Mouse (Mus musculus) small intestine, adult 2 months (tissue): ENCODE measurements at regions not wholly inside any gene's neighbourhood (a gene's known extent, or its start where the extent isn't known, plus 50 kb on each side); places are given as distances from the start of the nearest gene placed in this dataset.

Experiments
- H3K27ac ChIP-seq: fragments of 200-500 bp; 2 replicates; pipeline ENCODE4 v1.5.1; 2012; ENCODE audit warnings: low read depth, low read length, control low read depth, inconsistent platforms; ENCODE audit not compliant: insufficient read depth
- H3K27me3 ChIP-seq: fragments of 200-500 bp; 2 replicates; pipeline ENCODE4 v1.6.1; 2012; ENCODE audit warnings: mild to moderate bottlenecking, moderate library complexity, low read length, inconsistent platforms; ENCODE audit not compliant: control insufficient read depth, insufficient read depth
- H3K36me3 ChIP-seq: fragments of 200-500 bp; 2 replicates; pipeline ENCODE4 v1.6.1; 2012; ENCODE audit warnings: mild to moderate bottlenecking, low read length, control low read depth, inconsistent platforms; ENCODE audit not compliant: control insufficient read depth, insufficient read depth
- H3K4me1 ChIP-seq: fragments of 200-500 bp; 2 replicates; pipeline ENCODE4 v1.6.1; 2012; ENCODE audit warnings: low read length, inconsistent platforms, mixed read lengths; ENCODE audit not compliant: control insufficient read depth, insufficient read depth, insufficient read length
- H3K4me3 ChIP-seq: fragments of 200-500 bp; 2 replicates; pipeline ENCODE4 v1.5.1; 2012; ENCODE audit warnings: low read depth, mild to moderate bottlenecking, control low read depth, inconsistent platforms, low read length, moderate library complexity
- CTCF ChIP-seq: fragments of 200-500 bp; IDR thresholded peaks from 2 replicates; pipeline ENCODE4 v1.5.1; 2012; ENCODE audit warnings: low read depth, mild to moderate bottlenecking, control low read depth, inconsistent platforms, low read length, moderate library complexity, mixed read lengths; ENCODE audit not compliant: insufficient replicate concordance, insufficient read length; ENCODE audit errors: extremely low read depth
- POLR2A ChIP-seq: fragments of 200-500 bp; IDR thresholded peaks from 2 replicates; pipeline ENCODE4 v1.6.1; 2012; ENCODE audit warnings: low read depth, mild to moderate bottlenecking, control low read depth, inconsistent platforms, low read length, moderate library complexity
- WGBS: fragments of 180-500 bp; shearing (Covaris S2); methylation state at CpG from one replicate; pipeline ENCODE4 v1.1.7; 2018; 5-methylcytosine and 5-hydroxymethylcytosine counted together

DNA sequence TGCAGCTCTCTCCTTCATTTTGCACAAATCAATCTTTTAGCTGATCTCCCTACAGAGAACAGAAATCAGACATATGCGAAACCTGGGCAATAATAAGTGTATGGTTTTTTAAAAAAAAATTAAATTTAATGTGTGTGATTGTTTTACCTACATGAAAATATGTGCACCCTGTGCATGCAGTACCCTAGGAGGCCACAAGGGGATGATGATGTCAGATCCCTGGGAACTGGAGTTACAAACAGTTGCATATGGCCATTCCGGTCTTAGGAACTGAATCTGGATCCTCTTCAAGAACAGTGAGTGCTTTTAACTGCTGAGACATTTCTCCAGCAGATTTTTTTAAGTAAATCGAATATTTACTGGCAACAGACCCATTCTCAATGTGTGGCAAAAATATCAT lies 257.0 kb upstream of the Sox9 start:
- H3K27ac ChIP-seq, result no peak overlapping the region
- no peak for TF ChIP-seq POLR2A
- no peak for TF ChIP-seq CTCF
- 87% methylated on average over 3 of the region's 3 CpGs for WGBS
- H3K4me1 ChIP-seq, result no peaks in the 10 kb centered on the region
- no peaks in the 10 kb centered on the region for H3K36me3 ChIP-seq
- H3K27me3 ChIP-seq, result no peaks in the 10 kb centered on the region
- no peak overlapping the region for H3K4me3 ChIP-seq

DNA sequence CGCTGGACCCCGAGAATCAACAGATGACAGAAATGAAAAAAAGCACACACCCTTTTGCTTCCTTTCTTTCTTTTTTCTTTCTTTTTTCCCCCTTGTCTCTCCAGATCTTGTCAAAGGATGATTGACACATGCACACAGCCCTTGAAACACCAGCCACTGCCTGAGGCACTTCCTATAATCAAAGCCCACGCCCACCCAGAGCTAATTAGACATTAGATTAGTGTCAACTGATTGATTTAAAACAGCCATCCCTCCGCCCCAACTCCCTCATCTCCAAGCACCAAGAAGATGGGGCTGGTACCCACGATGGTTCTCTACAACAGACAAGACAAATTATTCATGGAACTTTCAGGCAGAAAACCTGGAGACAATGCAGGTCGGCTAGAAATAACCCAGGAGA lies 239.5 kb upstream of the Sox9 start:
- no peak for TF ChIP-seq POLR2A
- no peak for TF ChIP-seq CTCF

DNA sequence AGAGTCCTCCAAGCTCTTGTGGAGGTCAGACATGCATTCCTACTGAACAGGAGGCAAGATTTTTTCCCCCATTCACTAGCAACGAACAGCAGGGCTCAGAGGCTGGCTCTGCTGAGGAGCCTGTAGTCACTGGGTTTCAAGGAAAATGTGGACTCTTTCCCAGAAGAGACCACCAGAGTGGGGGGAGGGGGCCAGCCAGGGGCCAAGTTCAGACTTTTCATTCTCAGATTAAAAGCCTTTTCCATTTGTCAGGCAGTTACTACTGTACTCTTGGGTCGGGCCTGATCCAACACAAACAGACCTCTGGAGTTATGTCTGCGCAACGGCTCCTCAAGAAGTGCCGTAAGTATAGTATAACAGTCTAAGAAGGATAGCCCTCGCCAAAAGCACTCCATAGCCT lies 238.6 kb upstream of the Sox9 start:
- 83% methylated on average over 6 of the region's 6 CpGs for WGBS
- no peak for TF ChIP-seq CTCF
- no peak for TF ChIP-seq POLR2A
- H3K36me3 ChIP-seq, result no peaks in the 10 kb centered on the region
- no peaks in the 10 kb centered on the region for H3K4me1 ChIP-seq
- H3K4me3 ChIP-seq, result no peak overlapping the region
- no peaks in the 10 kb centered on the region for H3K27me3 ChIP-seq
- no peak overlapping the region for H3K27ac ChIP-seq

More for the DNA sequence above, 239.5 kb upstream of the Sox9 start:
- H3K4me3 ChIP-seq, result no peak overlapping the region
- no peaks in the 10 kb centered on the region for H3K27me3 ChIP-seq
- 50% methylated on average over 6 of the region's 6 CpGs for WGBS
- H3K27ac ChIP-seq, result no peak overlapping the region
- no peaks in the 10 kb centered on the region for H3K4me1 ChIP-seq
- no peaks in the 10 kb centered on the region for H3K36me3 ChIP-seq

DNA sequence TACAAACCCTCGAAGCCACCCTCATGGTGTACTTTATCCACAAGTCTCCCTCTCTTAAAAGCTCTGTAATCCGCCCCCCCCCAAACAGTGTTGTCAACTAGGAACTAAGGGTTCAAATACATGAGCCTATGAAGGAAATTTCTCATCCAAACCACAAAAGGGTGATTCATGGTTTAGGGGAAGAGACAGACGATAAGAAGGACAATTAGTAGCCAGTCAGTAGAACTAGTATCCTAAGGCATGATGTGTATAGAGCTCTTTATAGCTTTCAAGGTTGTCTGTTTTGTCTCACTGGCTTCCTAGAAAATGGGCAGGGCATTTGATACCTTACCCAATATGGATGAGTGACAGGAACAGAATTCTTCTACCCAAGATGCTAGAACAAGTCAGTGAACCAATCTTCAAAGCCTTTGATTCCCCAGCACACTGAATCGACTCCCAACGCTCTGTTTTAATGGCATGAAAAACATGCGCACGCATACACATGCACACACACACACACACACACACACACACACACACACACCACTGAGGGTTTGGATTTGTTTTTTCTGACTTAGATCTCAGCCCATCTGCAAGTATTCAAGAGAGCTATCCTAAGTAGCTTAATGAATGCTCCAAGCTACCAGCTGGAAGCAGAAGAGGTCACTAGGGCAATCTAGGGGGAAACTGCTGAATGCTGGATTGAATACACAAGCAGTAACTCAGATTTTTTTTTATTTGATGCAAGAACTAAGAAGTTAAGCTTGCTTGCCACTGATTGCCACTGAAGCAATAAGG lies 236.6 kb upstream of the Sox9 start:
- Histone ChIP-seq H3K36me3 (no peaks in the 10 kb centered on the region), H3K27ac (no peak overlapping the region), H3K4me1 (no peaks in the 10 kb centered on the region), H3K27me3 (no peaks in the 10 kb centered on the region), H3K4me3 (no peak overlapping the region)
- no peak for TF ChIP-seq CTCF
- TF ChIP-seq POLR2A, result no peak
- 79% methylated on average over 7 of the region's 7 CpGs for WGBS

DNA sequence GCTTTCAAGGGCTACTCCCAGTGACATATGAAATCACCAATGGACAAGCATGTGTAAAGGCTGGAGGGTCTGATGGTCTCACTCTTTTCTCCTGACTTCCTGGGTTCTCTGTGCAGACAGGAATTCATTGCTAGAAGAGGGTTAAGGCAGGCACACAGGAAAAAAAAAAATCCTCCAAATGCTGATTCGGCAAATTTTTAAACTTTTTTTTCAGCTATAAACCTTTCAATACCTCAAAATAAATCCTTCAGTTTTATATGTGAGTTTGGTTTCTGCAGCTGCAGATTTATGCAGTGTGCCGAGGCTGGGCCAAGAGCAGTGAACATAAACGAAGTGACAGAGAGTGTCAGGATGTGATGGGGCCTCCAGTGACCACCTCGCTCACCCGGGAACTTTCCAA lies 235.9 kb upstream of the Sox9 start:
- Histone ChIP-seq H3K36me3 (no peaks in the 10 kb centered on the region), H3K4me3 (no peak overlapping the region), H3K27me3 (no peaks in the 10 kb centered on the region), H3K4me1 (no peaks in the 10 kb centered on the region), H3K27ac (no peak overlapping the region)
- 75% methylated on average over 5 of the region's 5 CpGs for WGBS
- TF ChIP-seq POLR2A, result no peak
- no peak for TF ChIP-seq CTCF

DNA sequence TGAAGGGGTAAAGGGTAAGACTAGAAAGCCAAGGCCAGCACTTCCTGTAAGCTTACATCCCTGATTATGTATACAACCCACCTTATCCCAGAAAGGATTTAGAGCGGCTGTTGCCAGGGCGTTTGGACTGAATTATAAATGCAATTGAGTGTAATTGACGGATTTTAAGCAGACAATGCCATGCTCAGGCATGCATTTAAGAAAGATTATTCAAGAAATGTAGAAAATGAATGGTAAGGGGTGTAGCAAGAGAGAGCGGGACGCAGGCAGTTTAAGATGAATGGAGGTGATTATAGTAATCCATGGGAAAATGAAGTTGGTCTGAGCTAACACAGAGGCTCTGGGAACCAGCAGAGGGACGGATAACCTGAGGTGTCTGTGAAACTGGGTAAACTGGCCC lies 229.2 kb upstream of the Sox9 start:
- 84% methylated on average over 6 of the region's 6 CpGs for WGBS
- H3K36me3 ChIP-seq, result no peaks in the 10 kb centered on the region
- H3K27ac ChIP-seq, result no peak overlapping the region
- TF ChIP-seq POLR2A (no peak), CTCF (no peak)
- H3K4me1 ChIP-seq, result no peaks in the 10 kb centered on the region
- H3K4me3 ChIP-seq, result no peak overlapping the region
- no peaks in the 10 kb centered on the region for H3K27me3 ChIP-seq

DNA sequence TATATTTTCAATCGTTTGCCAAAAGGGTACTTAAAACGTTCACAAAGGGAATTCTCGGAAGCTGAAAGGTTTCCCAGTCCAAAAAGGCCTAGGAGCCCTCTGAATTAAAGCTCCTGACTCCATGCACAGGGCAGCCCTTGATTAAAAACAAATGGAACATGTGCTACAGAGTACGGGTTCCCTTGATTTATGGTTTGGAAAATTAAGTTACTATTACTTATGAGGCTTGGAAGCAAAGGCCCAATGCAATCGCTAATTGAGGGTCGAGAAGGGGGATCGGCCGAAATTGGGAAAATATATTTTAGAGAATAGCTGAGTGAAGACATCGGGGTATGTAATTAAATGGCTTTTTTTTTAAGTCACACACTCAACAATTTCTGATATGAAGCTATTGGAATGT lies 219.0 kb upstream of the Sox9 start:
- Histone ChIP-seq H3K4me1 (no peaks in the 10 kb centered on the region), H3K27me3 (no peaks in the 10 kb centered on the region), H3K36me3 (no peaks in the 10 kb centered on the region), H3K4me3 (no peak overlapping the region), H3K27ac (no peak overlapping the region)
- TF ChIP-seq CTCF (no peak), POLR2A (no peak)
- WGBS, result 89% methylated on average over 9 of the region's 9 CpGs
